Mouse (Mus musculus) MEL (cell line): ENCODE measurements around the gene Snx29. TPM values are rescaled to one million over a fixed set of nuclear protein-coding genes. Genes with fewer than 3 reads are reported as not detected.

Experiments
- DNase-seq: peaks from one replicate; pipeline ENCODE4 v3.0.0; 2011; ENCODE audit warnings: low read depth, low spot score
- H3K27ac ChIP-seq: 2 replicates; pipeline ENCODE4 v1.5.1; 2012; ENCODE audit warnings: low read depth, mild to moderate bottlenecking, control low read depth, low read length, moderate library complexity; ENCODE audit not compliant: control insufficient read depth
- H3K27me3 ChIP-seq, 2 experiments: fragments of 150-350 bp in 1 of 2; sonication (generic) in 1 of 2; 2 replicates each; pipeline ENCODE4 v1.6.1; 2012; ENCODE audit warnings: low read length in 2 of 2, mild to moderate bottlenecking in 2 of 2, improper control_type of control experiment in 1 of 2, moderate library complexity in 1 of 2; ENCODE audit not compliant: insufficient read depth in 2 of 2, control insufficient read depth in 1 of 2
- H3K36me3 ChIP-seq, 2 experiments: 2 replicates each; pipeline ENCODE4 v1.6.1; 2012 to 2014; ENCODE audit warnings: low read length in 2 of 2, improper control_type of control experiment in 1 of 2, inconsistent platforms in 1 of 2, mild to moderate bottlenecking in 1 of 2; ENCODE audit not compliant: insufficient read depth in 2 of 2, control insufficient read depth in 1 of 2
- H3K4me1 ChIP-seq, 2 experiments: fragments of 150-350 bp in 1 of 2; sonication (generic) in 1 of 2; 2 replicates each; pipeline ENCODE4 v1.6.1; 2012; ENCODE audit warnings: low read length in 2 of 2, improper control_type of control experiment in 1 of 2, mild to moderate bottlenecking in 1 of 2; ENCODE audit not compliant: insufficient read depth in 2 of 2, control insufficient read depth in 1 of 2
- H3K4me3 ChIP-seq, 2 experiments: fragments of 150-350 bp in 1 of 2; sonication (generic) in 1 of 2; 2 replicates each; pipeline ENCODE4 v1.5.1; 2012; ENCODE audit warnings: low read depth in 2 of 2, low read length in 2 of 2, mild to moderate bottlenecking in 2 of 2, moderate library complexity in 2 of 2, control low read depth in 1 of 2, improper control_type of control experiment in 1 of 2; ENCODE audit not compliant: control insufficient read depth in 1 of 2, insufficient read depth in 1 of 2
- H3K79me2 ChIP-seq: 2 replicates; pipeline ENCODE4 v1.6.1; 2012; ENCODE audit warnings: mild to moderate bottlenecking, low read length, moderate library complexity; ENCODE audit not compliant: control insufficient read depth, poor library complexity, insufficient read depth
- H3K9ac ChIP-seq: 2 replicates; pipeline ENCODE4 v1.6.1; 2012; ENCODE audit warnings: low read depth, mild to moderate bottlenecking, control low read depth, low read length, moderate library complexity; ENCODE audit not compliant: control insufficient read depth, poor library complexity, severe bottlenecking
- H3K9me3 ChIP-seq: fragments of 150-350 bp; sonication (generic); replicated peaks from 2 replicates; pipeline ENCODE4 v1.6.1; 2012; ENCODE audit warnings: mild to moderate bottlenecking, low read length, improper control_type of control experiment, moderate library complexity; ENCODE audit not compliant: insufficient read depth
- BHLHE40 ChIP-seq: IDR thresholded peaks from 2 replicates; pipeline ENCODE4 v1.6.1; 2012; ENCODE audit warnings: low read depth, mild to moderate bottlenecking, inconsistent platforms, low read length, improper control_type of control experiment, borderline replicate concordance
- CHD1 ChIP-seq: IDR thresholded peaks from 2 replicates; pipeline ENCODE4 v1.6.1; 2012; ENCODE audit warnings: low read depth, mild to moderate bottlenecking, inconsistent platforms, low read length, improper control_type of control experiment
- CHD2 ChIP-seq: IDR thresholded peaks from 2 replicates; pipeline ENCODE4 v1.6.1; 2011; ENCODE audit warnings: low read length, improper control_type of control experiment
- CTCF ChIP-seq, 3 experiments: IDR thresholded peaks in 2 of 3; conservative IDR thresholded peaks in 1 of 3; 2 replicates each; pipeline ENCODE4 v1.5.1; 2011 to 2012; ENCODE audit warnings: low read length in 3 of 3, low read depth in 2 of 3, mild to moderate bottlenecking in 2 of 3, improper control_type of control experiment in 1 of 3, inconsistent platforms in 1 of 3, mixed read lengths in 1 of 3, moderate library complexity in 1 of 3; ENCODE audit not compliant: control insufficient read depth in 1 of 3, insufficient read depth in 1 of 3, poor library complexity in 1 of 3, severe bottlenecking in 1 of 3
- E2F4 ChIP-seq: IDR thresholded peaks from 2 replicates; pipeline ENCODE4 v1.6.1; 2011; ENCODE audit warnings: low read depth, low read length, improper control_type of control experiment, borderline replicate concordance
- ELF1 ChIP-seq: IDR thresholded peaks from 2 replicates; pipeline ENCODE4 v1.6.1; 2014; ENCODE audit warnings: low read depth, mild to moderate bottlenecking, inconsistent platforms, low read length, improper control_type of control experiment, moderate library complexity
- ETS1 ChIP-seq: IDR thresholded peaks from 2 replicates; pipeline ENCODE4 v1.6.1; 2012; ENCODE audit warnings: low read depth, mild to moderate bottlenecking, inconsistent platforms, low read length, improper control_type of control experiment, moderate library complexity
- HCFC1 ChIP-seq: IDR thresholded peaks from 2 replicates; pipeline ENCODE4 v1.6.1; 2012; ENCODE audit warnings: low read depth, mild to moderate bottlenecking, inconsistent platforms, low read length, improper control_type of control experiment, moderate library complexity
- KAT2A ChIP-seq: conservative IDR thresholded peaks from 2 replicates; pipeline ENCODE4 v1.6.1; 2012; ENCODE audit warnings: low read depth, low read length, improper control_type of control experiment, inconsistent platforms
- MAZ ChIP-seq: IDR thresholded peaks from 2 replicates; pipeline ENCODE4 v1.6.1; 2012; ENCODE audit warnings: low read depth, mild to moderate bottlenecking, inconsistent platforms, low read length, improper control_type of control experiment
- MEF2A ChIP-seq: IDR thresholded peaks from 2 replicates; pipeline ENCODE4 v1.6.1; 2014; ENCODE audit warnings: low read depth, mild to moderate bottlenecking, inconsistent platforms, low read length, improper control_type of control experiment; ENCODE audit not compliant: poor library complexity, insufficient replicate concordance, severe bottlenecking; ENCODE audit errors: extremely low read depth
- MXI1 ChIP-seq: IDR thresholded peaks from 2 replicates; pipeline ENCODE4 v1.6.1; 2011; ENCODE audit warnings: mild to moderate bottlenecking, low read depth, low read length, improper control_type of control experiment
- MYB ChIP-seq: IDR thresholded peaks from 2 replicates; pipeline ENCODE4 v1.6.1; 2011; ENCODE audit warnings: mild to moderate bottlenecking, low read depth, low read length, improper control_type of control experiment
- MYC ChIP-seq: IDR thresholded peaks from 2 replicates; pipeline ENCODE4 v1.6.1; 2011; ENCODE audit warnings: low read depth, mild to moderate bottlenecking, low read length, improper control_type of control experiment, moderate library complexity
- NRF1 ChIP-seq: IDR thresholded peaks from 2 replicates; pipeline ENCODE4 v1.6.1; 2014; ENCODE audit warnings: low read depth, mild to moderate bottlenecking, inconsistent platforms, low read length, improper control_type of control experiment, moderate library complexity; ENCODE audit not compliant: poor library complexity, insufficient read depth, severe bottlenecking
- POLR2AphosphoS2 ChIP-seq: IDR thresholded peaks from 2 replicates; pipeline ENCODE4 v1.6.1; 2011; ENCODE audit warnings: low read length, improper control_type of control experiment
- POLR2AphosphoS5 ChIP-seq: IDR thresholded peaks from 2 replicates; pipeline ENCODE4 v1.6.1; 2012; ENCODE audit warnings: low read depth, borderline replicate concordance, mild to moderate bottlenecking, inconsistent platforms, low read length, moderate library complexity, mixed read lengths
- SMC3 ChIP-seq: IDR thresholded peaks from 2 replicates; pipeline ENCODE4 v1.6.1; 2011; ENCODE audit warnings: low read depth, low read length, improper control_type of control experiment
- TAL1 ChIP-seq: IDR thresholded peaks from 2 replicates; pipeline ENCODE4 v1.6.1; 2012; ENCODE audit warnings: mild to moderate bottlenecking, inconsistent platforms, low read length, moderate library complexity, mixed read lengths
- TBP ChIP-seq: IDR thresholded peaks from 2 replicates; pipeline ENCODE4 v1.8.0; 2011; ENCODE audit warnings: low read depth, low read length, improper control_type of control experiment
- TCF12 ChIP-seq: IDR thresholded peaks from 2 replicates; pipeline ENCODE4 v1.6.1; 2014; ENCODE audit warnings: low read depth, mild to moderate bottlenecking, inconsistent platforms, low read length, improper control_type of control experiment, moderate library complexity
- USF2 ChIP-seq, 2 experiments: IDR thresholded peaks; 2 replicates each; pipeline ENCODE4 v1.6.1; 2011 to 2012; ENCODE audit warnings: improper control_type of control experiment in 2 of 2, low read length in 2 of 2, borderline replicate concordance in 1 of 2, inconsistent platforms in 1 of 2, low read depth in 1 of 2, mild to moderate bottlenecking in 1 of 2; ENCODE audit not compliant: insufficient read depth in 1 of 2
- ZC3H11A ChIP-seq: IDR thresholded peaks from 2 replicates; pipeline ENCODE4 v1.6.1; 2012; ENCODE audit warnings: low read depth, mild to moderate bottlenecking, inconsistent platforms, low read length, improper control_type of control experiment
- ZNF384 ChIP-seq: IDR thresholded peaks from 2 replicates; pipeline ENCODE4 v1.6.1; 2012; ENCODE audit warnings: low read depth, mild to moderate bottlenecking, inconsistent platforms, low read length, improper control_type of control experiment
- polyA plus RNA-seq, 2 experiments: library from polyadenylated mRNA; stranded (reverse) in 1 of 2; unstranded in 1 of 2; fragments of >175 nt in 1 of 2; fragments of >200 nt in 1 of 2; gene quantifications; 2 replicates each; pipeline versions ENCODE4 v1.2.1 to v1.2.4; 2012; ENCODE audit warnings: low replicate concordance in 2 of 2, low read depth in 1 of 2; ENCODE audit not compliant: insufficient read length in 2 of 2, insufficient read depth in 1 of 2, missing spikeins in 1 of 2
- total RNA-seq: library from RNA; depleted of rRNA; stranded (reverse); fragments of 300-350 nt; gene quantifications from 2 replicates; pipeline ENCODE4 v1.2.3, GENCODE M21; 2012

Gene Snx29
- total and polyA plus RNA-seq, 3 experiments = 0.72 to 0.73 TPM; not detected in 1

- Histone ChIP-seq H3K4me1 (no peaks in the 10 kb centered on the region), H3K79me2 (no peaks in the 10 kb centered on the region), H3K4me3 (no peak overlapping the region), H3K27me3 (no peaks in the 10 kb centered on the region), H3K36me3 (no peaks in the 10 kb centered on the region), H3K9ac (no peak overlapping the region), H3K27ac (no peak overlapping the region), H3K9me3 (no peaks in the 10 kb centered on the region)
- TF ChIP-seq POLR2AphosphoS5 = no peak
- TF ChIP-seq TCF12 = no peak
- no peak for TF ChIP-seq MAZ
- TF ChIP-seq CTCF (IDR thresholded peaks at IDR 0.05 in 2 of 3, conservative IDR thresholded peaks at IDR 0.05 in 1 of 3; ENCODE audit: control insufficient read depth in 1 of 3, insufficient read depth in 1 of 3, low read depth in 2 of 3, low read length in 3 of 3, poor library complexity in 1 of 3, severe bottlenecking in 1 of 3) = no peak
- TF ChIP-seq ELF1 = no peak
- TF ChIP-seq USF2 (IDR thresholded peaks at IDR 0.05; ENCODE audit: borderline replicate concordance in 1 of 2, insufficient read depth in 1 of 2, low read depth in 1 of 2, low read length in 2 of 2) = no peak
- no peak for TF ChIP-seq MYC
- no peak for TF ChIP-seq MEF2A
- no peak for TF ChIP-seq ETS1
- TF ChIP-seq TAL1 = no peak
- TF ChIP-seq NRF1 = no peak
- no peak for TF ChIP-seq MYB
- TF ChIP-seq ZC3H11A = no peak
- no peak for TF ChIP-seq BHLHE40
- no peak for TF ChIP-seq E2F4
- no peak for DNase-seq
Observed at GRCm38 (mm10) chr16:11754136-11754535, 431.4 kb downstream of the Snx29 start.

- no peak for DNase-seq
- Histone ChIP-seq H3K27ac (no peak overlapping the region), H3K4me1 (no peaks in the 10 kb centered on the region), H3K9me3 (no peaks in the 10 kb centered on the region), H3K4me3 (no peak overlapping the region), H3K79me2 (no peaks in the 10 kb centered on the region), H3K9ac (no peak overlapping the region), H3K27me3 (no peaks in the 10 kb centered on the region), H3K36me3 (no peaks in the 10 kb centered on the region)
- no peak for TF ChIP-seq E2F4
- TF ChIP-seq TBP = no peak
- no peak for TF ChIP-seq MXI1
- no peak for TF ChIP-seq CHD2
- no peak for TF ChIP-seq CHD1
- no peak for TF ChIP-seq MYB
- no peak for TF ChIP-seq SMC3
- TF ChIP-seq POLR2AphosphoS2 = no peak
- TF ChIP-seq MEF2A = no peak
- TF ChIP-seq KAT2A = no peak
- TF ChIP-seq MAZ = no peak
- TF ChIP-seq ETS1 = no peak
- no peak for TF ChIP-seq HCFC1
- TF ChIP-seq ZNF384 = no peak
Observed at GRCm38 (mm10) chr16:11755281-11756066, 432.8 kb downstream of the Snx29 start.
